Mouse (Mus musculus): ENCODE results near the gene Stim2.

GRCm38 (mm10) chr5:54040527-54040926, 42.2 kb downstream of the Stim2 start:
- no peak for TF ChIP-seq POLR2A (IDR thresholded peaks at IDR 0.05; ENCODE audit: control insufficient read depth, low read depth, low read length)
- TF ChIP-seq CTCF (IDR thresholded peaks at IDR 0.05; ENCODE audit: control insufficient read depth, insufficient read depth, insufficient replicate concordance, low read depth, low read length) = no peak

Measured in testis, adult 2 months (tissue).